In genomic region chr11:85844971-85845370, GRCm38 (mm10) we compare ENCODE assay signal across 9 mouse cellular contexts. TPM values are rescaled to one million over a fixed set of nuclear protein-coding genes. Genes with fewer than 3 reads are reported as not detected.
DNase-seq lines count a peak whose midpoint lies in the region; ATAC-seq lines count a peak whose summit lies in the region.
"Had no signal": no experiment of that assay in that cellular context is flagged by ENCODE, and none has a peak within 500 bp of the region (broad histone marks: within the 10 kb centered on the region; RNA-seq: fewer than 3 reads in every experiment).

No protein-coding gene starts in this region.

- peaks cover 19% of the 10 kb centered on the region for H3K36me3 ChIP-seq in embryonic facial prominence, embryonic 13.5 days
- no peaks in the 10 kb centered on the region for H3K36me3 ChIP-seq in midbrain, embryonic 15.5 days (replicated peaks)
- H3K36me3 ChIP-seq: liver, embryonic 15.5 days had no signal

- peak overlapping the region; percentile 100 for H3K9ac ChIP-seq in embryonic facial prominence, embryonic 13.5 days
- H3K9ac ChIP-seq in midbrain, embryonic 15.5 days: no peak overlapping the region

- peak overlapping the region; percentile 88 for H3K4me3 ChIP-seq in embryonic facial prominence, embryonic 13.5 days
- no peak overlapping the region for H3K4me3 ChIP-seq in midbrain, embryonic 15.5 days

- WGBS in embryonic facial prominence, embryonic 13.5 days: 32% methylated on average over 5 of the region's 5 CpGs
- 29% methylated on average over 5 of the region's 5 CpGs for WGBS in midbrain, embryonic 15.5 days

- peaks cover 24% of the 10 kb centered on the region for H3K27me3 ChIP-seq in embryonic facial prominence, embryonic 13.5 days
- peaks cover 72% of the 10 kb centered on the region for H3K27me3 ChIP-seq in midbrain, embryonic 15.5 days (replicated peaks)

- no peaks in the 10 kb centered on the region for H3K9me3 ChIP-seq in embryonic facial prominence, embryonic 13.5 days
- H3K9me3 ChIP-seq in midbrain, embryonic 15.5 days: no peaks in the 10 kb centered on the region
- H3K9me3 ChIP-seq: liver, embryonic 15.5 days had no signal

- no peak for ATAC-seq in embryonic facial prominence, embryonic 13.5 days (ENCODE audit: insufficient number of reproducible peaks, insufficient read depth, low FRiP score, low TSS enrichment, low read depth)
- ATAC-seq in midbrain, embryonic 15.5 days (replicated peaks): no peak
- ATAC-seq in inflammation-experienced regulatory T-cells, adult 6 months: no peak

- DNase-seq in kidney, adult 11 months: peak; percentile 82
- DNase-seq in kidney, adult 18-20 months: no peak
- peak; percentile 78 to 82 for DNase-seq in kidney, adult 8-10 months
- DNase-seq in embryo, embryonic 10.5 days (ENCODE audit: low spot score): no peak
- DNase-seq in urinary bladder, postnatal 25 days (ENCODE audit: low spot score): no peak

- peak overlapping the region; percentile 86 for H3K4me2 ChIP-seq in embryonic facial prominence, embryonic 13.5 days
- H3K4me2 ChIP-seq in midbrain, embryonic 15.5 days: peak overlapping the region; percentile 74; the same call in 1 of the 2 replicates

- H3K4me1 ChIP-seq in embryonic facial prominence, embryonic 13.5 days: peaks cover 54% of the 10 kb centered on the region
- peaks cover 34% of the 10 kb centered on the region for H3K4me1 ChIP-seq in midbrain, embryonic 15.5 days

- H3K27ac ChIP-seq in embryonic facial prominence, embryonic 13.5 days: peak overlapping the region; percentile 99
- no peak overlapping the region for H3K27ac ChIP-seq in midbrain, embryonic 15.5 days
- H3K27ac ChIP-seq: liver, embryonic 15.5 days had no signal

RNA-seq across cellular contexts. Expression of gene Gm11444, which starts 5.2 kb away (rescaled TPM):
- not detected in 2 replicates for polyA plus RNA-seq in embryonic facial prominence, embryonic 13.5 days (2015; fragmentation: Nextera tagmentation; extraction: Ambion mirVana)
- not detected in 2 replicates for polyA plus RNA-seq in midbrain, embryonic 15.5 days (2015; fragmentation: Nextera tagmentation; extraction: Ambion mirVana)
- not detected for polyA plus RNA-seq in inflammation-experienced regulatory T-cells, adult 6 months (2017; shearing (Covaris generic))
- polyA plus RNA-seq: liver, embryonic 15.5 days had no signal

RNA-seq across cellular contexts. Expression of gene Tbx2, which starts 12.6 kb away (rescaled TPM):
- polyA plus RNA-seq in embryonic facial prominence, embryonic 13.5 days (2015; fragmentation: Nextera tagmentation; extraction: Ambion mirVana): 14.2 and 14.5 TPM in 2 replicates
- 1.0 TPM in 2 replicates for polyA plus RNA-seq in midbrain, embryonic 15.5 days (2015; fragmentation: Nextera tagmentation; extraction: Ambion mirVana)
- not detected for polyA plus RNA-seq in inflammation-experienced regulatory T-cells, adult 6 months (2017; shearing (Covaris generic))

RNA-seq across cellular contexts. Expression of gene Tbx4, which starts 41.3 kb away (rescaled TPM):
- polyA plus RNA-seq in embryonic facial prominence, embryonic 13.5 days (2015; fragmentation: Nextera tagmentation; extraction: Ambion mirVana): 3.0 and 3.1 TPM in 2 replicates
- 0.34 and 0.46 TPM in 2 replicates for polyA plus RNA-seq in midbrain, embryonic 15.5 days (2015; fragmentation: Nextera tagmentation; extraction: Ambion mirVana)
- polyA plus RNA-seq in inflammation-experienced regulatory T-cells, adult 6 months (2017; shearing (Covaris generic)): not detected
- polyA plus RNA-seq: liver, embryonic 15.5 days had no signal

Comparison
In these comparisons a context has a peak if more than half of its experiments do, and no peak if none do; other contexts are left out.
1. DNase-seq: peak in kidney, adult 11 months (single experiment) and kidney, adult 8-10 months (2 of 2); none in kidney, adult 18-20 months (single experiment), embryo, embryonic 10.5 days (single experiment) and urinary bladder, postnatal 25 days (single experiment).